Mouse (Mus musculus): ENCODE measurements around the gene Coro2a. TPM values are rescaled to one million over a fixed set of nuclear protein-coding genes. Genes with fewer than 3 reads are reported as not detected.
A peak's percentile ranks its signal among the peaks of the same experiment; 100 is the strongest.

Gene Coro2a
- total and polyA plus RNA-seq, 2 experiments from 2014 or later: 6.2 to 26.7 TPM

- TF ChIP-seq CTCF (IDR thresholded peaks at IDR 0.05; ENCODE audit: low read depth): no peak
- Histone ChIP-seq H3K4me1 (ENCODE audit: insufficient read depth, low read length) (no peaks in the 10 kb centered on the region), H3K9me3 (ENCODE audit: low read length) (no peaks in the 10 kb centered on the region), H3K9ac (replicated peaks; ENCODE audit: low read length) (no peak overlapping the region), H3K27ac (no peak overlapping the region), H3K4me2 (ENCODE audit: low read depth, low read length) (no peak overlapping the region), H3K27me3 (ENCODE audit: insufficient read depth, low read length) (no peaks in the 10 kb centered on the region), H3K36me3 (ENCODE audit: insufficient read depth, low read length) (no peaks in the 10 kb centered on the region), H3K4me3 (ENCODE audit: low read length) (no peak overlapping the region)
- ATAC-seq (no peak), DNase-seq (ENCODE audit: low spot score) (no peak)
- 83% methylated on average over 2 of the region's 2 CpGs for WGBS
Observed at GRCm38 (mm10) chr4:46520491-46520890, 81.5 kb downstream of the Coro2a start.

DNA sequence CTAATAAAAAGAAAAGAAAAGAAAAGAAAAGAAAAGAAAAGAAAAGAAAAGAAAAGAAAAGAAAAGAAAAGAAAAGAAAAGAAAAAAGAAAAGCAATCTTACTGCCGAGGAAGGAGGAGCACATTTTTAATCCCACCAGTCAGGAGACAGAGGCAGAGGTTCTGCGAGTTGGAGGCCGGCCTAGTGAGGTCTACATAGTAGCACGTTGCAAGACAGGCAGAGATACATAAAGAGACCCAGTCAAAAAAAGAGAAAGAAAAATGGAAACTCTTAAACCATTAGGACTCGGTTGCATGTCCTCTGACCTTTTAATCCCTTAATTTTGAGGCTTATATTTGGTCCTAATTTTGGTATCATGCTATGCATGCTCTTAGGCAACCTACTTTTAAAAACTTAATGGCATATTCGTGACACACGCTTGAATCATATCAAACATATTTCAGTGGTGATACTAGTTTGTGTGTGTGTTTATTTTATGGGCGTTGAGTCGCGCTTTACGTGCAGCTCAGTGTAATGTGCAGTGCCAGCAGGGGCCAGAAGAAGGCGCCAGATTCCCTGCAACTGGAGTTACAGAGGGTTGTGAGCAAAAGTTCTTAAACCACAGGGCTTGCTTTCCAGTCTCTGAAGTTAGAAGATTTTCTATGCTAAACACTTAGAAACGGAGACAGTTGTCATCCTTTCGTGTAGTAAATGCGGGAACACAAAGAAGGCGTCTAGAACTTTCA lies 94.1 kb downstream of the Coro2a start:
- peak overlapping the region; percentile 86 for H3K4me2 ChIP-seq (ENCODE audit: low read depth, low read length)
- peak; percentile 79 for TF ChIP-seq CTCF (IDR thresholded peaks at IDR 0.05; ENCODE audit: low read depth)
- 9% methylated on average over 16 of the region's 16 CpGs for WGBS
- peak overlapping the region; percentile 57; the same call in 1 of the 2 replicates for H3K4me3 ChIP-seq (ENCODE audit: low read length)
- peaks cover 7% of the 10 kb centered on the region; the same call in 1 of the 2 replicates for H3K4me1 ChIP-seq (ENCODE audit: insufficient read depth, low read length)
- no peaks in the 10 kb centered on the region for H3K27me3 ChIP-seq (ENCODE audit: insufficient read depth, low read length)
- no peak overlapping the region for H3K9ac ChIP-seq (replicated peaks; ENCODE audit: low read length)
- ATAC-seq (no peak), DNase-seq (ENCODE audit: low spot score) (peak; percentile 82)
- no peak overlapping the region for H3K27ac ChIP-seq
- H3K9me3 ChIP-seq (ENCODE audit: low read length): no peaks in the 10 kb centered on the region
- H3K36me3 ChIP-seq (ENCODE audit: insufficient read depth, low read length): peaks cover 4% of the 10 kb centered on the region; the same call in 1 of the 2 replicates

GRCm38 (mm10) chr4:46506801-46507610 lies 95.0 kb downstream of the Coro2a start:
- under 1% methylated on average over 78 of the region's 94 CpGs for WGBS
- H3K36me3 ChIP-seq (ENCODE audit: insufficient read depth, low read length): peaks cover 4% of the 10 kb centered on the region; the same call in 1 of the 2 replicates
- H3K9ac ChIP-seq (replicated peaks; ENCODE audit: low read length): peak overlapping the region; percentile 75
- DNase-seq (ENCODE audit: low spot score) (peak; percentile 97), ATAC-seq (peak; percentile 97)
- TF ChIP-seq CTCF (IDR thresholded peaks at IDR 0.05; ENCODE audit: low read depth): no peak
- peak overlapping the region; percentile 57 for H3K4me3 ChIP-seq (ENCODE audit: low read length)
- H3K27ac ChIP-seq: peak overlapping the region; percentile 83
- no peaks in the 10 kb centered on the region for H3K27me3 ChIP-seq (ENCODE audit: insufficient read depth, low read length)
- peaks cover 7% of the 10 kb centered on the region; the same call in 1 of the 2 replicates for H3K4me1 ChIP-seq (ENCODE audit: insufficient read depth, low read length)
- no peaks in the 10 kb centered on the region for H3K9me3 ChIP-seq (ENCODE audit: low read length)
- H3K4me2 ChIP-seq (ENCODE audit: low read depth, low read length): peak overlapping the region; percentile 86

GRCm38 (mm10) chr4:46505361-46506057 lies 96.5 kb downstream of the Coro2a start:
- 49% methylated on average over 8 of the region's 8 CpGs for WGBS
- no peak for ATAC-seq

GRCm38 (mm10) chr4:46503881-46504280 lies 98.1 kb downstream of the Coro2a start:
- ATAC-seq (no peak), DNase-seq (ENCODE audit: low spot score) (no peak)
- Histone ChIP-seq H3K9ac (replicated peaks; ENCODE audit: low read length) (no peak overlapping the region), H3K36me3 (ENCODE audit: insufficient read depth, low read length) (peaks cover 22% of the 10 kb centered on the region), H3K4me2 (ENCODE audit: low read depth, low read length) (no peak overlapping the region), H3K27me3 (ENCODE audit: insufficient read depth, low read length) (no peaks in the 10 kb centered on the region), H3K4me1 (ENCODE audit: insufficient read depth, low read length) (peaks cover 7% of the 10 kb centered on the region; the same call in 1 of the 2 replicates), H3K27ac (no peak overlapping the region), H3K4me3 (ENCODE audit: low read length) (no peak overlapping the region), H3K9me3 (ENCODE audit: low read length) (no peaks in the 10 kb centered on the region)
- no peak for TF ChIP-seq CTCF (IDR thresholded peaks at IDR 0.05; ENCODE audit: low read depth)
- 63% methylated on average over 3 of the region's 3 CpGs for WGBS

More at GRCm38 (mm10) chr4:46505361-46506057, 96.5 kb downstream of the Coro2a start:
- Histone ChIP-seq H3K4me1 (ENCODE audit: insufficient read depth, low read length) (peaks cover 7% of the 10 kb centered on the region; the same call in 1 of the 2 replicates), H3K9ac (replicated peaks; ENCODE audit: low read length) (no peak overlapping the region), H3K9me3 (ENCODE audit: low read length) (no peaks in the 10 kb centered on the region), H3K27me3 (ENCODE audit: insufficient read depth, low read length) (no peaks in the 10 kb centered on the region), H3K4me2 (ENCODE audit: low read depth, low read length) (no peak overlapping the region), H3K36me3 (ENCODE audit: insufficient read depth, low read length) (peaks cover 14% of the 10 kb centered on the region), H3K4me3 (ENCODE audit: low read length) (no peak overlapping the region), H3K27ac (no peak overlapping the region)
- DNase-seq (ENCODE audit: low spot score): peak; percentile 31
- no peak for TF ChIP-seq CTCF (IDR thresholded peaks at IDR 0.05; ENCODE audit: low read depth)
